Mouse (Mus musculus): ENCODE results near the gene Poldip2. TPM values are rescaled to one million over a fixed set of nuclear protein-coding genes. Genes with fewer than 3 reads are reported as not detected.
"Not testable (repeated sequence)": the region's sequence is repeated elsewhere in the genome, so short reads cannot be mapped to it uniquely, and the experiment has no call there.

Poldip2 gene
- total RNA-seq, 1 experiment, result 88.3 TPM

GRCm38 (mm10) chr11:78524838-78525237 lies 12.8 kb downstream of the Poldip2 start:
- Histone ChIP-seq H3K27ac (ENCODE audit: insufficient read depth, low read depth, low read length, poor library complexity, severe bottlenecking) (no peak overlapping the region), H3K4me3 (ENCODE audit: insufficient read depth in 1 of 2, low read depth in 1 of 2, low read length in 2 of 2, poor library complexity in 1 of 2, severe bottlenecking in 1 of 2) (no peak overlapping the region), H3K9me3 (ENCODE audit: control insufficient read depth, insufficient read depth, low read depth, low read length) (no peaks in the 10 kb centered on the region), H3K9ac (ENCODE audit: insufficient read depth, low read depth, low read length, poor library complexity, severe bottlenecking) (no peak overlapping the region), H3K4me1 (ENCODE audit: control insufficient read depth in 2 of 2, insufficient read depth in 2 of 2, low read length in 2 of 2, poor library complexity in 1 of 2) (no peaks in the 10 kb centered on the region), H3K36me3 (ENCODE audit: control insufficient read depth, insufficient read depth, low read length, poor library complexity, severe bottlenecking) (peaks cover 75% of the 10 kb centered on the region)
- in situ Hi-C loops (cut with MboI; ENCODE audit: low sequenced_read_pairs in 2 of 2, unreplicated experiment in 2 of 2), result no loop called here
- no peak for DNase-seq (ENCODE audit: low read depth, low spot score)
- TF ChIP-seq HCFC1 (IDR thresholded peaks at IDR 0.05; ENCODE audit: borderline replicate concordance, insufficient read depth, low read length) (no peak), ZC3H11A (IDR thresholded peaks at IDR 0.05; ENCODE audit: borderline replicate concordance, low read depth, low read length) (no peak), MAFK (IDR thresholded peaks at IDR 0.05; ENCODE audit: insufficient read depth, low read depth, low read length) (no peak), CHD2 (IDR thresholded peaks at IDR 0.05; ENCODE audit: low read depth, low read length) (no peak), ZNF384 (IDR thresholded peaks at IDR 0.05; ENCODE audit: low read depth, low read length) (no peak)

- no peaks in the 10 kb centered on the region for H3K4me1 ChIP-seq (ENCODE audit: control insufficient read depth in 2 of 2, insufficient read depth in 2 of 2, low read length in 2 of 2, poor library complexity in 1 of 2)
- no peak overlapping the region for H3K27ac ChIP-seq (ENCODE audit: insufficient read depth, low read depth, low read length, poor library complexity, severe bottlenecking)
- peaks cover 48% of the 10 kb centered on the region for H3K36me3 ChIP-seq (ENCODE audit: control insufficient read depth, insufficient read depth, low read length, poor library complexity, severe bottlenecking)
- H3K9me3 ChIP-seq (ENCODE audit: control insufficient read depth, insufficient read depth, low read depth, low read length), result no peaks in the 10 kb centered on the region
- in situ Hi-C loops (cut with MboI; ENCODE audit: low sequenced_read_pairs in 2 of 2, unreplicated experiment in 2 of 2), result no loop called here
- DNase-seq (ENCODE audit: low read depth, low spot score), result no peak
- no peak overlapping the region for H3K4me3 ChIP-seq (ENCODE audit: insufficient read depth in 1 of 2, low read depth in 1 of 2, low read length in 2 of 2, poor library complexity in 1 of 2, severe bottlenecking in 1 of 2)
- H3K9ac ChIP-seq (ENCODE audit: insufficient read depth, low read depth, low read length, poor library complexity, severe bottlenecking), result no peak overlapping the region
- TF ChIP-seq MAFK (IDR thresholded peaks at IDR 0.05; ENCODE audit: insufficient read depth, low read depth, low read length) (no peak), CHD2 (IDR thresholded peaks at IDR 0.05; ENCODE audit: low read depth, low read length) (no peak), ZC3H11A (IDR thresholded peaks at IDR 0.05; ENCODE audit: borderline replicate concordance, low read depth, low read length) (no peak), HCFC1 (IDR thresholded peaks at IDR 0.05; ENCODE audit: borderline replicate concordance, insufficient read depth, low read length) (no peak), ZNF384 (IDR thresholded peaks at IDR 0.05; ENCODE audit: low read depth, low read length) (no peak)
Observed at GRCm38 (mm10) chr11:78528714-78529113, 16.7 kb downstream of the Poldip2 start.

- in situ Hi-C loops (cut with MboI; ENCODE audit: low sequenced_read_pairs in 2 of 2, unreplicated experiment in 2 of 2), result no loop called here
- Histone ChIP-seq H3K9ac (ENCODE audit: insufficient read depth, low read depth, low read length, poor library complexity, severe bottlenecking) (no peak overlapping the region), H3K4me3 (ENCODE audit: insufficient read depth in 1 of 2, low read depth in 1 of 2, low read length in 2 of 2, poor library complexity in 1 of 2, severe bottlenecking in 1 of 2) (no peak overlapping the region), H3K27ac (ENCODE audit: insufficient read depth, low read depth, low read length, poor library complexity, severe bottlenecking) (no peak overlapping the region), H3K4me1 (ENCODE audit: control insufficient read depth in 2 of 2, insufficient read depth in 2 of 2, low read length in 2 of 2, poor library complexity in 1 of 2) (0 out of 4 replicates have a peak, but pooled peaks cover 0 to 2% of the 10 kb centered on the region in 2 experiments), H3K9me3 (ENCODE audit: control insufficient read depth, insufficient read depth, low read depth, low read length) (no peaks in the 10 kb centered on the region), H3K36me3 (ENCODE audit: control insufficient read depth, insufficient read depth, low read length, poor library complexity, severe bottlenecking) (peaks cover 39% of the 10 kb centered on the region)
- no peak for DNase-seq (ENCODE audit: low read depth, low spot score)
- no peak for TF ChIP-seq ZC3H11A (IDR thresholded peaks at IDR 0.05; ENCODE audit: borderline replicate concordance, low read depth, low read length)
Observed at GRCm38 (mm10) chr11:78530001-78530400, 18.0 kb downstream of the Poldip2 start.

DNA sequence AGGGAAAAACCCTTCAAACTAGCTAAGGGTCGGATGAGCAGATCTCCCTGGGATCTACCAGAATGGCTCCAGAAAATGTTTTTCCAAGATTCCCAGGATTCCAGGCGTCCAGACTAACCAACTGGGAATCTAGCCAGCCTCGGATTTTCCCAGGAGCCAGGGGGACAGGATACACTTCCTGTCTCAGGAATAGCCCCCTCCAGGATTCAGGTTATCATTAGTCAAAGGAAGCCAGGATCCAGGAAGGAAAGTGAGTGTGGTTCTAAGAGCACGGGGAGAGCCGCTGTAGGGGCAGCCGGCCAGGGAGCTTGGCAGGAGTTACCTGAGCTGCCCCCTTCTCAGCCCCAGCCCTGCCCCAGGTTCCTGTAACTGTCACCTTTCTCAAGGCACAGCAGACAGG lies 19.1 kb downstream of the Poldip2 start:
- Histone ChIP-seq H3K4me3 (ENCODE audit: insufficient read depth in 1 of 2, low read depth in 1 of 2, low read length in 2 of 2, poor library complexity in 1 of 2, severe bottlenecking in 1 of 2) (no peak overlapping the region), H3K9ac (ENCODE audit: insufficient read depth, low read depth, low read length, poor library complexity, severe bottlenecking) (no peak overlapping the region), H3K9me3 (ENCODE audit: control insufficient read depth, insufficient read depth, low read depth, low read length) (no peaks in the 10 kb centered on the region), H3K27ac (ENCODE audit: insufficient read depth, low read depth, low read length, poor library complexity, severe bottlenecking) (no peak overlapping the region), H3K4me1 (ENCODE audit: control insufficient read depth in 2 of 2, insufficient read depth in 2 of 2, low read length in 2 of 2, poor library complexity in 1 of 2) (0 out of 4 replicates have a peak, but pooled peaks cover 0 to 2% of the 10 kb centered on the region in 2 experiments), H3K36me3 (ENCODE audit: control insufficient read depth, insufficient read depth, low read length, poor library complexity, severe bottlenecking) (peaks cover 31% of the 10 kb centered on the region)
- in situ Hi-C loops (cut with MboI; ENCODE audit: low sequenced_read_pairs in 2 of 2, unreplicated experiment in 2 of 2), result no loop called here
- TF ChIP-seq ZNF384 (IDR thresholded peaks at IDR 0.05; ENCODE audit: low read depth, low read length) (no peak), MAFK (IDR thresholded peaks at IDR 0.05; ENCODE audit: insufficient read depth, low read depth, low read length) (no peak)
- DNase-seq (ENCODE audit: low read depth, low spot score), result no peak

DNA sequence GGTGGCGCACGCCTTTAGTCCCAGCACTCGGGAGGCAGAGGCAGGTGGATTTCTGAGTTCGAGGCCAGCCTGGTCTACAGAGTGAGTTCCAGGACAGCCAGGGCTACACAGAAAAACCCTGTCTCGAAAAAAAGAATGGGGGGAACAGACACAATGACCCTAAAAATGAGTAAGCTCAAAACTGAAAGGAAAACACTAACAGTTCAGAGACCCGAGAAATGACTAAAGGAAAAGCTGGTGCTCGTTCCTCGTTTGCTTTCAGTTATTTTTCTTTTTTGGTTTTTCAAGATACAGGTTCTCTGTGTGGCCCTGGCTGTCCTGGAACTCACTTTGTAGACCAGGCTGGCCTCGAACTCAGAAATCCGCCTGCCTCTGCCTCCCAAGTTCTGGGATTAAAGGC lies 19.5 kb downstream of the Poldip2 start:
- in situ Hi-C loops (cut with MboI; ENCODE audit: low sequenced_read_pairs in 2 of 2, unreplicated experiment in 2 of 2); H3K9ac ChIP-seq (ENCODE audit: insufficient read depth, low read depth, low read length, poor library complexity, severe bottlenecking); H3K4me1 ChIP-seq (ENCODE audit: control insufficient read depth in 2 of 2, insufficient read depth in 2 of 2, low read length in 2 of 2, poor library complexity in 1 of 2); H3K27ac ChIP-seq (ENCODE audit: insufficient read depth, low read depth, low read length, poor library complexity, severe bottlenecking); H3K4me3 ChIP-seq (ENCODE audit: insufficient read depth in 1 of 2, low read depth in 1 of 2, low read length in 2 of 2, poor library complexity in 1 of 2, severe bottlenecking in 1 of 2); H3K9me3 ChIP-seq (ENCODE audit: control insufficient read depth, insufficient read depth, low read depth, low read length); DNase-seq (ENCODE audit: low read depth, low spot score): not testable (repeated sequence)
- H3K36me3 ChIP-seq (ENCODE audit: control insufficient read depth, insufficient read depth, low read length, poor library complexity, severe bottlenecking), result peaks cover 26% of the 10 kb centered on the region

All from ES-E14 (cell line).